Mouse (Mus musculus) erythroblast, embryonic 14.5 days (primary cell): ENCODE data around the gene Ptprn2.

Experiments
- GATA1 ChIP-seq: IDR thresholded peaks from 2 replicates; pipeline ENCODE4 v1.6.1; 2012; ENCODE audit warnings: low read length, inconsistent platforms, mixed read lengths
- TAL1 ChIP-seq: IDR thresholded peaks from 3 replicates; pipeline ENCODE4 v1.6.1; 2012; ENCODE audit warnings: low read length, inconsistent platforms, mixed read lengths

DNA sequence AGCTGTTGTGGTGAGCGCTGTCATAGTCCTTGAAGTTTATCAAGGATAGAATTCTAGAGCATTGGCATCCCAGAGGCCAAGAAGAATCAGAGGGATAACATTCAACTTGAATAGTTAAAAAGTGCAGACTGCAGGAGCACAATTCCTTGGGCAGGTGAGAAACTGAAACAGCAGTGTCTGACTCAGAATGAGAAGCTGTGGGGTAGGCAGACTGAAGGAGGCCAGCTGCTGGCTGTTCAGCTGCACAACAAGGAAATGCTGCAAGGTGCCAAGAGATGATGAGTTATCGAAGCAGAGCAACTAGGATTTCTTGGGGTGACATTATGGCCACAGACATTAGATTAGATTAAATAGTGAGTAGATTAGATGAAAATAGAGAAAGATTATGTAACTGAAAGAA lies 260.9 kb downstream of the Ptprn2 start:
- TF ChIP-seq TAL1 (no peak), GATA1 (no peak)
